Mouse (Mus musculus): Measurements from ENCODE around the gene Thoc3. TPM values are rescaled to one million over a fixed set of nuclear protein-coding genes. Genes with fewer than 3 reads are reported as not detected.
A peak's percentile ranks its signal among the peaks of the same experiment; 100 is the strongest.

Gene Thoc3
- polyA plus RNA-seq (2014; fragmentation: Nextera tagmentation; extraction: Ambion mirVana), result 142 and 143 TPM in 2 replicates

DNA sequence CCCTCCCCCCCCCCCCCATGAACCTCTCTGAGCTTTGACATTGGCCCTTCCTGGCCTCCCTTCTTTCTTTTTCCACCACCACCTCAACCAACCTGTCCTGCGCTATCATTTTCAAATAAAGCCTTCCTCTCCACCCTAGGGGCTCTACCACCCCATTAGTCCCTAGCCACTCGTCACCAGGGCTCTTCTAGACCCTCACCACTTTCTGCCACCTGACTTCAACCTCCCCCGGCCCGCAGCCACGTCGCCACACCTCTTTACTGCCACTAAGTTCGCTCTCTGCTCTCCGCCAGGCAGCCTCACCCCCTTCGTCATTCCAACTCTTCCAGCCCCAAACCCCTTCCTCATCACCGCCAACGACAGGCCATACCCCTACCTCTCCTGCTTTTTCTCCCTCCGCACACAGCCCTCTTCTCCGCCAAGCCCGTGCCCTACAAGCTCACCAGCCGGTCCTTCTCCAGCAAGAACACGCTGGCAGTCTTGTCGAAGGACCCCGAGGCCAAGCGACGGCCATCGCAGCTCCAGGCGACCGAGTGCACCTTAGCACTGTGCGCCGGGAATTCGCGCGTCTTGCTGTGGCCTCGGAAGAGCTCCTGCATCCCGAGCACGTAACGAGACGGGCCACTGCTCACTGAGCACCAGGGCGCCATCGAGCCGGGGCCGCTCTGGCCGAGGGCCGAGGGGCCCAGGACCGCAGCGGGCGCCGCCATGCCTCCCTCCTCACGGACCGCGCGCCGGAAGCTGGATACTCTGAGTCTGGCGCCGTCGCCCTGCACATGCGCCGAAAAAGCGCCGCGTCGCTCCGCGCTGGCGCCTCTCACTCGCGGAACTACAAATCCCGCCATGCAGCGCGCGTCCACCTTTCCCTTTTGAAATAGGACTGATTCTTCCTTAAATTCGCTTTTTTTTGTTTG, at the start of gene Thoc3:
Thoc3 (minus strand) TSS at position 752 of the 914 bp plus-strand sequence.
- no peaks in the 10 kb centered on the region for H3K9me3 ChIP-seq (ENCODE audit: control insufficient read depth, low read length)
- peak within 1 kb of the TSS; percentile 95 for H3K4me3 ChIP-seq (ENCODE audit: low read depth, low read length)
- DNase-seq (ENCODE audit: low spot score) (peak; percentile 94), ATAC-seq (ENCODE audit: low FRiP score) (peak; percentile 97)
- H3K4me2 ChIP-seq (replicated peaks; ENCODE audit: low read depth, low read length), result peak within 1 kb of the TSS; percentile 76
- H3K4me1 ChIP-seq (replicated peaks; ENCODE audit: control insufficient read depth, insufficient read depth, low read length), result peaks cover 3% of the 10 kb centered on the region
- H3K9ac ChIP-seq (ENCODE audit: low read depth, low read length), result peak within 1 kb of the TSS; percentile 89
- H3K36me3 ChIP-seq (ENCODE audit: control insufficient read depth, insufficient read depth, low read length), result peaks cover 31% of the 10 kb centered on the region
- no peaks in the 10 kb centered on the region for H3K27me3 ChIP-seq (ENCODE audit: control insufficient read depth, insufficient read depth, low read length)
- under 1% methylated on average over 67 of the region's 67 CpGs for WGBS
- peak within 1 kb of the TSS; percentile 13; the same call in 1 of the 2 replicates for H3K27ac ChIP-seq (ENCODE audit: low read depth, low read length)

DNA sequence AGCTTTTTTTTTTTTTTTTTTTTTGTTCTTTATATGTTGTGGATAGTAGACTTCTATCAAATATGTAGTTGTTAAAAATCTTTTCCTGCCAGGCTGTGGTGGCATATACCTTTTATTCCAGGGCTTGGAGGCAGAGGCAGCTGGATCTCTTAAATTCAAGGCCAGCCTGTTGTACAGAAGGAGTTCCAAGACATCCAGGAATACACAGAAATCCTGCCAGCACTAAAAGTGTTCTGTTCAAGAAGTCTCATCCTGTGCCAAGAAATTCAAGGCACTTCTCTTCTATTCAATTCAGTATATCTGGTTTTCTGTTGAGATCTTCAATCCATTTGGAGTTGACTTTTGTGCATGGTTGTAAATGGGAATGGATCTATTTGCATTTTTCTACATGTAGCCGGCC, 37.3 kb upstream of the Thoc3 start:
- no peaks in the 10 kb centered on the region for H3K9me3 ChIP-seq (ENCODE audit: control insufficient read depth, low read length)
- H3K27ac ChIP-seq (ENCODE audit: low read depth, low read length), result no peak overlapping the region
- no peaks in the 10 kb centered on the region for H3K27me3 ChIP-seq (ENCODE audit: control insufficient read depth, insufficient read depth, low read length)
- DNase-seq (ENCODE audit: low spot score), result no peak
- ATAC-seq (ENCODE audit: low FRiP score), result no peak
- no peak overlapping the region for H3K4me3 ChIP-seq (ENCODE audit: low read depth, low read length)
- 98% methylated on average over 1 of the region's 1 CpGs for WGBS
- 0 out of 2 replicates have a peak, but pooled peaks cover 4% of the 10 kb centered on the region for H3K4me1 ChIP-seq (replicated peaks; ENCODE audit: control insufficient read depth, insufficient read depth, low read length)
- no peaks in the 10 kb centered on the region for H3K36me3 ChIP-seq (ENCODE audit: control insufficient read depth, insufficient read depth, low read length)
- no peak overlapping the region for H3K4me2 ChIP-seq (replicated peaks; ENCODE audit: low read depth, low read length)
- no peak overlapping the region for H3K9ac ChIP-seq (ENCODE audit: low read depth, low read length)

DNA sequence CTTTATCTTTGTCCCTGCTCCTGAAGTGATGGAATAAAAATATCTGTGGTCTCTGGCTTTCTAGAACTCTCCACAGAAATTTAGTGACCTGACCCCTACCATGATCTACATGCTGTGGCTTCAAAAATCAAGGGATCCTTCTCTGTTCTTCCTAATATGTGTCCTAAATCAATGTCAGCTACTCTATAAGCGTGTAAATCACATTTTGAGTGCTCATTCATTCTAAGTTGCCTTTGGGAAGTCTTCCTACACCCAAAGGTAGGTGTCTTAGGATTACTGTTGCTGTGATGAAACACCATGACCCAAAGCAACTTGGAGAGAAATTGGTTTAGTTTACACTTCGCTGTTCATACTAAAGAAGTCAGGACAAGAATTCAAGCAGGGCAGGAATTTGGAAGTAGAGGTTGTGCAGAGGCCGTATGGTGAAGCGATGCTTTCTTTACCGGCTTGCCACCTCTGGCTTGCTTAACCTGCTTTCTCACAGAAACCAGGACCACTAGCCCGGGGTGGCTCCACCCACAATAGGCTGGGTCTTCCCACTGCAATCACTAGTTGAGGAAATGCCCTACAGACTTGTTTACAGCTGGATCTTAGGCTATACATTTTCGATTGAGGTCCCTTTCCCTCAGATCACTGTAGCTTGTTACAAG, 36.1 kb upstream of the Thoc3 start:
- Histone ChIP-seq H3K27ac (ENCODE audit: low read depth, low read length) (no peak overlapping the region), H3K9me3 (ENCODE audit: control insufficient read depth, low read length) (no peaks in the 10 kb centered on the region), H3K27me3 (ENCODE audit: control insufficient read depth, insufficient read depth, low read length) (no peaks in the 10 kb centered on the region), H3K4me2 (replicated peaks; ENCODE audit: low read depth, low read length) (peak overlapping the region; percentile 96), H3K4me3 (ENCODE audit: low read depth, low read length) (peak overlapping the region; percentile 60), H3K9ac (ENCODE audit: low read depth, low read length) (peak overlapping the region; percentile 65), H3K4me1 (replicated peaks; ENCODE audit: control insufficient read depth, insufficient read depth, low read length) (0 out of 2 replicates have a peak, but pooled peaks cover 4% of the 10 kb centered on the region), H3K36me3 (ENCODE audit: control insufficient read depth, insufficient read depth, low read length) (no peaks in the 10 kb centered on the region)
- WGBS, result 37% methylated on average over 7 of the region's 7 CpGs
- peak; percentile 32 for DNase-seq (ENCODE audit: low spot score)
- no peak for ATAC-seq (ENCODE audit: low FRiP score)

DNA sequence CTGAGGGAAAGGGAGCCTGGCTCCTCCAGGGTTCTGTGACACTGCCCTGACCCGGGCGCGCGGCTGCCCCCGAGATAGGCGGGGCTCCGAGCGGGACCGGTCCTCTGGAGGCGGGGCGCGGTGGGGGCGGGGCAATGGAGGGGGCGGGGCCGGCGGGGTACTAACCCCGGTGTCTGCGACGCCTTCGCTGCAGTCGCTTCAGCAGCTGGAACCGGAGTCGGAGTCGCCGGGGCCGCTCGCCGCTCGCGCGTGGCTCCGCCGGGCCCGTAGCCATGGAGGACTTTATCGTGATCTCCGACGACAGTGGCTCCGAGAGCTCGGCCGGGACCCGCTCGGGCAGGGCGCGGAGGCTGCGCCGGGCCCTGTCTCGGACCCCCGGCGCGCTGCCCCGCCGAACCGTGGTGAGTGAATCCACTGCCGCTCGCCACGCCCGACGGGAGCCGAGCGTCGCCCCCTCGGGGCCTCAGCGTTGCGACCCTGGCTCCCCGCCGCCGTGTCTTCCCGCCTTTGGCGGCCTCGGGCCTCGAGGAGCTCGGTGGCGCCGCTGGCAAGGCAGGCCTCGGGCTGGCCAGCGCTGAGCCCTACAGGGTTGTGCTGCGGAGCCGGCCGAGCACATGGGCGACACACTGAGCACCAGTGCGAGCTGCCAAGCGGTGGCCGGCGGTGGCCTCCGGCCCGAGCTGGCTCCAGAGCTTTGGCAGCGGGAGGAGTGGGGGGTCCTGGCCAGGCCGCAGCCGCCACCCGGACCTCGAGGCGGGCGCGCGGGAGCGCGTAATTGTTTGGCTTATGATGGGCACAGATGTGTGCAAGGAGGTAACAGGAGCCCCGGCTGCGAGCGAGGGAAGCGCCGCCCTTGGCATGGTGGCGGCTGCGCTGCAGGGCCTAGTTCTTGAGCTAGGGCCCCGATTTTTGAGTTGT, 35.2 kb upstream of the Thoc3 start, which contains the start of gene Simc1:
Simc1 (plus strand) TSS at position 176 of the 918 bp plus-strand sequence.
- H3K27me3 ChIP-seq (ENCODE audit: control insufficient read depth, insufficient read depth, low read length), result no peaks in the 10 kb centered on the region
- ATAC-seq (ENCODE audit: low FRiP score) (peak; percentile 95), DNase-seq (ENCODE audit: low spot score) (peak; percentile 78)
- WGBS, result under 1% methylated on average over 86 of the region's 105 CpGs
- H3K4me1 ChIP-seq (replicated peaks; ENCODE audit: control insufficient read depth, insufficient read depth, low read length), result 0 out of 2 replicates have a peak, but pooled peaks cover 4% of the 10 kb centered on the region
- peak within 1 kb of the TSS; percentile 60 for H3K4me3 ChIP-seq (ENCODE audit: low read depth, low read length)
- no peaks in the 10 kb centered on the region for H3K9me3 ChIP-seq (ENCODE audit: control insufficient read depth, low read length)
- H3K9ac ChIP-seq (ENCODE audit: low read depth, low read length), result peak within 1 kb of the TSS; percentile 65
- H3K4me2 ChIP-seq (replicated peaks; ENCODE audit: low read depth, low read length), result peak within 1 kb of the TSS; percentile 96
- H3K27ac ChIP-seq (ENCODE audit: low read depth, low read length), result peak within 1 kb of the TSS; percentile 51
- H3K36me3 ChIP-seq (ENCODE audit: control insufficient read depth, insufficient read depth, low read length), result no peaks in the 10 kb centered on the region

DNA sequence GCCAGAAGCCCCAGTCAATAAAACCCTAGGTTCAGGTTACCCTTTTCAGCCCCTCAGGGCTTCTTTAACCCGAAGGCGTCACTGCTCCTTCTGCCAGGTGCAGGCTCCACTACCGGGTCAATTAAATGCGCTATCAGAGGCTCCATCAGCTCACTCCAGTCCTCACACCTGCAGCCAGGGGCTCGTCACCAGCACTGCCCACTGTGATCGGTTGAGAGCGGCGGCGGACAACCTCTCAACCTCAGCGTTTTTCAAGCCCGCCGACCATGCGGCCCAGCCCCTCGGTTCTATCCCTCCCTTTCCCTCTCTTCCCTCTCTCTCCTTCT, 34.6 kb upstream of the Thoc3 start:
- Histone ChIP-seq H3K27me3 (ENCODE audit: control insufficient read depth, insufficient read depth, low read length) (no peaks in the 10 kb centered on the region), H3K27ac (ENCODE audit: low read depth, low read length) (peak overlapping the region; percentile 51; the same call in 1 of the 2 replicates), H3K4me3 (ENCODE audit: low read depth, low read length) (peak overlapping the region; percentile 60), H3K4me2 (replicated peaks; ENCODE audit: low read depth, low read length) (peak overlapping the region; percentile 96), H3K9me3 (ENCODE audit: control insufficient read depth, low read length) (no peaks in the 10 kb centered on the region), H3K9ac (ENCODE audit: low read depth, low read length) (peak overlapping the region; percentile 65; the same call in 1 of the 2 replicates), H3K4me1 (replicated peaks; ENCODE audit: control insufficient read depth, insufficient read depth, low read length) (0 out of 2 replicates have a peak, but pooled peaks cover 4% of the 10 kb centered on the region), H3K36me3 (ENCODE audit: control insufficient read depth, insufficient read depth, low read length) (no peaks in the 10 kb centered on the region)
- DNase-seq (ENCODE audit: low spot score), result no peak
- ATAC-seq (ENCODE audit: low FRiP score), result peak; percentile 80; the same call in 1 of the 2 replicates
- WGBS, result 2% methylated on average over 14 of the region's 14 CpGs

DNA sequence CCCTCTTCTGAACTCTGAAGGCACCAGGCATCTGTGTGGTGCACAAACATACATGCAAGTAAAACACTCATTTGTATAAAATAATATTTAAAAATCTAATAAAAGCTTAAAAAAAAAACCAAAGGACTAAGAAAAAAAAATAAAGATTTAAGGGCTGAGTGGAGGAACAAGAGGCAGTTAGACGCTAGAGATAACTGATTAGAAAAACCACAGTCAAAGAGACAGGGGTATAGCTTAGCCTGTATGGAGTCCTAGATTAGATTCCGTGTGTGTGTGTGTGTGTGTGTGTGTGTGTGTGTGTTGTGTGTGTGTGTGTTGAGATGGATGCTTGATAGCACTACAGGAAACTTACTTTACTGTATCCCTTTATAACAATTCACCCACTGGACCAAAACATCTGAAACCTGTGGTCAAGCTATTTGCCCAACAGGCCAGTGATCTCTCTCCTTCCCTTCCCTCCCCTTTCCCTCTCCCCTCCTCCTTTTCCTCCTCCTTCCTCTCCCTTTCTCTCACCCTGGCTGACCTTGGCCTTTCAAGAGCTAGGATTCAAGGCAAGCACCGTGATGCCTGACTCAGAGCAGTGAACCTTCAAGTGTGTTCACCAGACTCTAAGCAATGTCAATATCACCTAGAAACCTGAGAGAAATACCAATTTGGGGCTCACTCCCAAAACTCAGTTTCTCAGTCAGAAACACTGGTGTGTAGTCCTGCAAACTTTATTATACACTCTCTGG, 33.5 kb upstream of the Thoc3 start:
- Histone ChIP-seq H3K4me2 (replicated peaks; ENCODE audit: low read depth, low read length) (no peak overlapping the region), H3K4me3 (ENCODE audit: low read depth, low read length) (no peak overlapping the region), H3K9me3 (ENCODE audit: control insufficient read depth, low read length) (no peaks in the 10 kb centered on the region), H3K9ac (ENCODE audit: low read depth, low read length) (no peak overlapping the region), H3K36me3 (ENCODE audit: control insufficient read depth, insufficient read depth, low read length) (no peaks in the 10 kb centered on the region), H3K27me3 (ENCODE audit: control insufficient read depth, insufficient read depth, low read length) (no peaks in the 10 kb centered on the region), H3K4me1 (replicated peaks; ENCODE audit: control insufficient read depth, insufficient read depth, low read length) (0 out of 2 replicates have a peak, but pooled peaks cover 4% of the 10 kb centered on the region), H3K27ac (ENCODE audit: low read depth, low read length) (no peak overlapping the region)
- 62% methylated on average over 3 of the region's 3 CpGs for WGBS
- no peak for DNase-seq (ENCODE audit: low spot score)
- no peak for ATAC-seq (ENCODE audit: low FRiP score)

DNA sequence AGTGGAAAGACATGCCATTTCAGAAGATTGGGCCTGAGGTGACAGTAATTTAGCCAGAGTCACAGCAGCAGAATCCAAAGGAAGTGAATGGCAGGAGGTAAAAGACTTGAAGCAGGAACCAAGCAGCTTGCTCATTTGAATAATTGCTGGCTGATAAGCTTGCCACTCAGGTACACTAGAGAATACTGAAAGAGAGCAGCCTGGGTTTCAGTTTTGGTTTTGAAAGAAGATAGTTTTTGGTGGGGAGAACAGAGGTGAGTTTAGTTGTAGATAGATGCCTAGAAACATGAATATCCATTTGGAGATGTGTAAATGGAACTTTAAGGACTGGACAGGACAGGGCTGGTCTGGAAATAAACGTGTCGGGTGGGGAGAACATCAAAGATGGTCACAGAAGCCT, 32.7 kb upstream of the Thoc3 start:
- H3K4me3 ChIP-seq (ENCODE audit: low read depth, low read length), result no peak overlapping the region
- no peaks in the 10 kb centered on the region for H3K36me3 ChIP-seq (ENCODE audit: control insufficient read depth, insufficient read depth, low read length)
- 84% methylated on average over 2 of the region's 2 CpGs for WGBS
- no peak overlapping the region for H3K4me2 ChIP-seq (replicated peaks; ENCODE audit: low read depth, low read length)
- H3K27ac ChIP-seq (ENCODE audit: low read depth, low read length), result no peak overlapping the region
- ATAC-seq (ENCODE audit: low FRiP score) (no peak), DNase-seq (ENCODE audit: low spot score) (no peak)
- 0 out of 2 replicates have a peak, but pooled peaks cover 4% of the 10 kb centered on the region for H3K4me1 ChIP-seq (replicated peaks; ENCODE audit: control insufficient read depth, insufficient read depth, low read length)
- H3K9me3 ChIP-seq (ENCODE audit: control insufficient read depth, low read length), result no peaks in the 10 kb centered on the region
- H3K9ac ChIP-seq (ENCODE audit: low read depth, low read length), result no peak overlapping the region
- H3K27me3 ChIP-seq (ENCODE audit: control insufficient read depth, insufficient read depth, low read length), result no peaks in the 10 kb centered on the region
